Mouse (Mus musculus) hindbrain, embryonic 16.5 days (tissue): ENCODE results near the gene Oas2. TPM values are rescaled to one million over a fixed set of nuclear protein-coding genes. Genes with fewer than 3 reads are reported as not detected.
"Not testable (repeated sequence)": the region's sequence is repeated elsewhere in the genome, so short reads cannot be mapped to it uniquely, and the experiment has no call there.

ENCODE experiments used
- ATAC-seq: fragments of 200-750 bp; cut with Nextera tagmentation; 2 replicates; pipeline ENCODE4 v1.8.0; 2017; ENCODE audit warnings: moderate TSS enrichment, moderate library complexity
- H3K27ac ChIP-seq: fragments of 300-500 bp; sonication (generic); 2 replicates; pipeline ENCODE4 v1.5.1; 2014; ENCODE audit warnings: low read depth, mild to moderate bottlenecking, control low read depth, low read length, moderate library complexity
- H3K27me3 ChIP-seq: fragments of 300-500 bp; sonication (generic); replicated peaks from 2 replicates; pipeline ENCODE4 v1.6.1; 2014; ENCODE audit warnings: low read length; ENCODE audit not compliant: control insufficient read depth, insufficient read depth
- H3K36me3 ChIP-seq: fragments of 300-500 bp; sonication (generic); 2 replicates; pipeline ENCODE4 v1.6.1; 2014; ENCODE audit warnings: mild to moderate bottlenecking, low read length, moderate library complexity, mixed read lengths; ENCODE audit not compliant: control insufficient read depth, insufficient read depth
- H3K4me1 ChIP-seq: fragments of 300-500 bp; sonication (generic); 2 replicates; pipeline ENCODE4 v1.6.1; 2014; ENCODE audit warnings: low read depth, low read length; ENCODE audit not compliant: control insufficient read depth, insufficient read depth
- H3K4me2 ChIP-seq: fragments of 300-500 bp; sonication (generic); 2 replicates; pipeline ENCODE4 v1.6.1; 2014; ENCODE audit warnings: mild to moderate bottlenecking, low read length, control low read depth, moderate library complexity
- H3K4me3 ChIP-seq: fragments of 300-500 bp; sonication (generic); 2 replicates; pipeline ENCODE4 v1.5.1; 2014; ENCODE audit warnings: mild to moderate bottlenecking, low read length, control low read depth, moderate library complexity
- H3K9ac ChIP-seq: fragments of 300-500 bp; sonication (generic); 2 replicates; pipeline ENCODE4 v1.6.1; 2014; ENCODE audit warnings: low read depth, mild to moderate bottlenecking, control low read depth, low read length, moderate library complexity
- H3K9me3 ChIP-seq: fragments of 300-500 bp; sonication (generic); 2 replicates; pipeline ENCODE4 v1.6.1; 2014; ENCODE audit warnings: mild to moderate bottlenecking, low read length, moderate library complexity; ENCODE audit not compliant: control insufficient read depth
- WGBS: fragments of 180-500 bp; shearing (Covaris S2); extraction: QIAGEN DNeasy Blood & Tissue Kit; methylation state at CpG from one replicate; pipeline ENCODE4 v1.1.7; 2014; 5-methylcytosine and 5-hydroxymethylcytosine counted together
- polyA plus RNA-seq: library from polyadenylated mRNA; unstranded; fragments of >200 nt; fragmentation: Nextera tagmentation; extraction: Ambion mirVana; gene quantifications from 2 replicates; pipeline ENCODE4 v1.2.1, GENCODE M21; 2015

The Oas2 gene
- polyA plus RNA-seq: 0.19 and 0.43 TPM in 2 replicates

DNA sequence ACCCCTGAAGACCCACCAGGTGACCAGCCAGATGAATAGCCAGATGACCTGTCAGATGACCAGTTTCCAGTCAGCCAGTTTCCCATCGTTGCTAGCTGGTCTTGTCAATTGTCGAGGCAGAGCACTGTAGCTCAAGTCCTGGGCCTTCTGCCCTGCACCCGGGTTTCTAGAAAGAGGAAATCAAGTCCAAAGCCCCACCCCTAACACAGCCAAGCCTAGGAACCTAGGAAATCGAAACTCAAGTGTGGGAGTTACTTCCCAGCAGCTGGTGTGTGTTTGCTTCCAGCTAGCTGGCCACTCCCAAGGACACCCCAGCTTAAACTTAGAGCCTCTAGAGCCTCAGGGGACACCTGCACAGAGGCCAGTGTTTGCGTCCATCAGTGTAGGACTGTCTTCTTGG is at the start of gene Oas2:
Gene Oas2 (minus strand): TSS at position 166 of the 400 bp plus-strand sequence.
- peaks cover 2% of the 10 kb centered on the region; the same call in 1 of the 2 replicates for H3K4me1 ChIP-seq
- WGBS: 65% methylated on average over 5 of the region's 5 CpGs
- H3K4me3 ChIP-seq: no peak within 1 kb of the TSS
- no peak within 1 kb of the TSS for H3K4me2 ChIP-seq
- no peaks in the 10 kb centered on the region for H3K36me3 ChIP-seq
- no peaks in the 10 kb centered on the region for H3K27me3 ChIP-seq
- H3K9me3 ChIP-seq: no peaks in the 10 kb centered on the region
- H3K9ac ChIP-seq: no peak within 1 kb of the TSS
- H3K27ac ChIP-seq: no peak within 1 kb of the TSS
- no peak for ATAC-seq

DNA sequence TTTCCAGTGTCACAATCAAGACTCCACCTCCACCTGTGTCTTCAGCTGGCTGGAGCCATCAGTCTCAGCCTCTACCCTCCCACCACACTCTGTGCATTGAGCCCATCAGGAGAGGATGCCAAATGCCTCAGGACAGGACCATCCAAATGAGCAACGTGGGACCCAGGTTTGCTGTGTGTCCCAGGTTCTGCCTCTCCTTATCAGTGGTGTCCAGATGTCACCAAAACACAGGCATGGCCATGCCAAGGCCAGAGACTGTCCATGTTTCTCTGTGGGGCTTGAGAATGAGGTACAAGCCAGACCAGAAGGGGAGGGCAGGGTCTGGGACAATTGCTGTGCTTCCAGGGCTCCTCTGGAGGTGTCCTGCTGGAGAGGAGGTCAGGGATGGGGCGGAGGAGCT is 49.3 kb upstream of the Oas2 start:
- WGBS: 50% methylated on average over 1 of the region's 2 CpGs

DNA sequence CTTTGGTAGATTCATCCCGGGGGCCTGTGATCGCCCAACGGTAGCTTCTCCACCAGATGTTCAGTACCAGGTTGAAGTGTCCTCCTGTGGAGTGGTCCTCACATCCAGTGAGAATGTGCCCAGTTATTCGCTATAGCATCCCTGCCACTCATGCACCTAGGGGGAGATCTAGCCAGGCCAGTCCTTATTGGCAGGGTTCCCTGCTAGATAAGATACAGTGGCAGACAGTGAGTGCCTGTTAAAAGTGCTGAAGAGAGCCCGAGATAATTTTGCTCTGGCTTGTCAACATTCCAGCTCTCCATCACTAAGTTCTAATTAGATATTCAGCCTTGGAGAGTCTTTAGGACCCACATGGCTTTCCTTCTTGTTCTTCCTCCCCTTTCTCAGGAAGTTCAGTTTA is 48.5 kb upstream of the Oas2 start:
- not testable (repeated sequence) for H3K36me3 ChIP-seq, H3K4me2 ChIP-seq, ATAC-seq, H3K27ac ChIP-seq, H3K27me3 ChIP-seq, H3K9me3 ChIP-seq, H3K9ac ChIP-seq, H3K4me3 ChIP-seq, H3K4me1 ChIP-seq
- WGBS: 83% methylated on average over 5 of the region's 5 CpGs

More for the DNA sequence above, 49.3 kb upstream of the Oas2 start:
- H3K4me3 ChIP-seq, H3K36me3 ChIP-seq, H3K27me3 ChIP-seq, H3K4me1 ChIP-seq, H3K4me2 ChIP-seq, H3K27ac ChIP-seq, H3K9ac ChIP-seq, H3K9me3 ChIP-seq, ATAC-seq: not testable (repeated sequence)

DNA sequence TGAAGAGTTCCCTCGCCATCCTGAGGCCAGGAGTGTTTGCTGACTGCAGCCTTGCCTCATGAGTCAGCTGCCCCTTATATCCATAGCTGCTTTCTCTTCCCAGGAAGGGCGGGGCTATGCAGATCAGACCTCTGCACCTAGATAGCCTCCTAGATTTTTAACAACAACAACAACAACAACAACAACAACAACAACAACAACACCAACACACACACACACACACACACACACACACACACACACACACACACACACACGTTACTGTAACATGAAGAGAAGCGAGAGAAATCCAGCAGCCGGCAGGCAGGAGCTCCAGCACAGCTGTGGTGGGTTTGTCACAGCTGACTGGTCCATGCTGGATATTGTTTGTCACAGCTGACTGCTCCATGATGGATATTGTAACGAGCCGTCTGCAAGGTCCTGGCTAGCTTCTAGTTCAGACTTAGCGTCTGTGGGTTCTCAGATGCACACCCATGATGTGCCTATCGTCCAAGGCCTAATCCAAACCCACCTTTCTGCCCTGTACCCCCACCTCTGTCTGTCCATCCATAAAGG is 45.9 kb upstream of the Oas2 start, which contains the start of gene Oas1e:
Gene Oas1e (minus strand): TSS at position 51 of the 555 bp plus-strand sequence.
- not testable (repeated sequence) for ATAC-seq

DNA sequence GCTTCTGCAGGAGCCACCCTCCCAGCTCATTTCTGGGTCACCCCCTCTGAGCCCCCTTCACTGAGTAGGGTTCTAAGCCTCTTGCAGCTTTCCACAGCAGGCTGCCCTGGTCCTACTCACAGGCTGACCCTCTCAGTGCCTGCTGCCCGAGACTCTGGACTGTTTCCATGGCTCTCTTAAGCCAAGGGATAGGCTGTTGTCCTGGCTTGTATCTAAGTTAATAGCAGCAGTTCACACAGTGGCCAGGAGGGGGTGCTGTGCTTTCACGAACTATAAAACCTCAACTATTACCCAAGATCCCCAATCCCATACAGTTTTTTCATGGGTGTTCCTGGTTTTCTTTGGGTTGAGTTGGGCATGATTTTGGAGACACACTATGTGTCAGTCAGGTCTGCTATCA is 43.4 kb upstream of the Oas2 start:
- H3K27ac ChIP-seq: no peak overlapping the region
- WGBS: 42% methylated on average over 2 of the region's 2 CpGs
- no peaks in the 10 kb centered on the region for H3K27me3 ChIP-seq
- ATAC-seq: no peak
- H3K9ac ChIP-seq: no peak overlapping the region
- no peaks in the 10 kb centered on the region for H3K9me3 ChIP-seq
- H3K4me1 ChIP-seq: no peaks in the 10 kb centered on the region
- H3K4me3 ChIP-seq: no peak overlapping the region
- no peaks in the 10 kb centered on the region for H3K36me3 ChIP-seq
- no peak overlapping the region for H3K4me2 ChIP-seq

More for the DNA sequence above, 45.9 kb upstream of the Oas2 start, which contains the start of gene Oas1e:
- 54% methylated on average over 9 of the region's 9 CpGs for WGBS
- not testable (repeated sequence) for H3K9me3 ChIP-seq, H3K27ac ChIP-seq, H3K4me3 ChIP-seq, H3K27me3 ChIP-seq, H3K36me3 ChIP-seq, H3K4me1 ChIP-seq, H3K9ac ChIP-seq, H3K4me2 ChIP-seq

DNA sequence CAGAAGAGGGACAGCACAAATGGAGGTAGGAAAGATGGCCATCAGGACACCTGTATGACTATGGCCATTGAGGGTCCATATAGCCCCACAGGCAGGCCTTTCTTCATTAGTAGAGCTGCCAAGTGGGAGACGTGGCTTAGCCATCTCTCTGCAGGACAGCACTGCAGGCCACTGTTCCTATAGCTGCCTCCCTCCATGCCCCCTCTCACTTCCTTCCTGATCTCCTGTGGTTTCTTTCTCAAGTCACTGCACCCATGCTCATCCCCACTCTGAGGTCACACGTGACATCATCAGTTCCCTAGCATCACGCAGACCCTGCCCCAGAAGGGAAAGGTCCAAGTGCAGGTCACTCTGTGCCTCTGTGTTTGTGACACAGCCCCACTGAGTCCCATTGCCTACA is 37.4 kb upstream of the Oas2 start:
- Histone ChIP-seq H3K9me3 (no peaks in the 10 kb centered on the region), H3K4me2 (no peak overlapping the region), H3K4me1 (no peaks in the 10 kb centered on the region), H3K27me3 (no peaks in the 10 kb centered on the region), H3K27ac (no peak overlapping the region), H3K4me3 (no peak overlapping the region), H3K36me3 (no peaks in the 10 kb centered on the region), H3K9ac (no peak overlapping the region)
- ATAC-seq: no peak
- 66% methylated on average over 3 of the region's 3 CpGs for WGBS

DNA sequence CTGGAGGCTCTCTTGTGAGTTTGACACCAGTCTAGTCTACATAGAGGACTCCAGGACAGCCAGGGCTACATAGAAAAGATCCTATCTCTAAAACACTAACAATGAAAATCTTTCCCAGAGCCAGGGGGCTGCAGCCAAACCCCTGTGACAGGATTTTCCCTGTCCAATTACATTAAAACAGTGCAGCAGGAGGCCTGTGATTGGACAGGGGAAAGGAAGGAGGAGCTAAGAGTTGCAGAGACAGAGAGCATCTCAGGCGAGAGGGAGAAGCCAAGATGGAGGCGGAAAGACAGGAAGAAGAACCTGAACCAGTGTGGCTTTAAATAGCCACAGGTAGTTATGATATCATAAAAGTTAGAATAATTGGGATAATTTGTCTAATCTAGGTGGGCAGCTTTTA is 32.8 kb upstream of the Oas2 start:
- WGBS: 74% methylated on average over 2 of the region's 2 CpGs
- ATAC-seq: no peak
- no peak overlapping the region for H3K4me2 ChIP-seq

DNA sequence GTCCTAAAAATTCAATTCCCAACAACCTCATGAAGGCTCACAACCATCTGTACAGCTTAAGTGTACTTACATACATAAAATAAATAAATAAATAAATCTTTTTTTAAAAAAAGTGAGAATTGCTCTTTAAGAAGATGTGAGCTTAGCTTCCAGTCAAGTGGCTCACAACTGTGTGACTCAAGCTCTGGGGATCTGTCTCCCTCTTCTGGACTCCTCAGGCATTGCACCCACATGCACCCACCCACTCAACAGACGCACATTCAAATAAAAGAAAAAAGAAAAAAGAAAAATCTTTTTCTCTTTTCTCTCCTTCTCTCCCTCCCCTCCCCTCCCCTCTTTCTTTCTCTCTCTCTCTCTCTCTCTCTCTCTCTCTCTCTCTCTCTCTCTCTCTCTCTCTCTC is 32.0 kb upstream of the Oas2 start:
- no peaks in the 10 kb centered on the region for H3K27me3 ChIP-seq
- H3K9ac ChIP-seq: no peak overlapping the region
- no peaks in the 10 kb centered on the region for H3K9me3 ChIP-seq
- ATAC-seq: no peak
- H3K4me3 ChIP-seq: no peak overlapping the region
- no peaks in the 10 kb centered on the region for H3K4me1 ChIP-seq
- no peaks in the 10 kb centered on the region for H3K36me3 ChIP-seq
- WGBS: 80% methylated on average over 1 of the region's 1 CpGs
- H3K27ac ChIP-seq: no peak overlapping the region
- H3K4me2 ChIP-seq: no peak overlapping the region

More for the DNA sequence above, 32.8 kb upstream of the Oas2 start:
- Histone ChIP-seq H3K4me3 (no peak overlapping the region), H3K4me1 (no peaks in the 10 kb centered on the region), H3K9me3 (no peaks in the 10 kb centered on the region), H3K36me3 (no peaks in the 10 kb centered on the region), H3K27me3 (no peaks in the 10 kb centered on the region), H3K27ac (no peak overlapping the region), H3K9ac (no peak overlapping the region)

DNA sequence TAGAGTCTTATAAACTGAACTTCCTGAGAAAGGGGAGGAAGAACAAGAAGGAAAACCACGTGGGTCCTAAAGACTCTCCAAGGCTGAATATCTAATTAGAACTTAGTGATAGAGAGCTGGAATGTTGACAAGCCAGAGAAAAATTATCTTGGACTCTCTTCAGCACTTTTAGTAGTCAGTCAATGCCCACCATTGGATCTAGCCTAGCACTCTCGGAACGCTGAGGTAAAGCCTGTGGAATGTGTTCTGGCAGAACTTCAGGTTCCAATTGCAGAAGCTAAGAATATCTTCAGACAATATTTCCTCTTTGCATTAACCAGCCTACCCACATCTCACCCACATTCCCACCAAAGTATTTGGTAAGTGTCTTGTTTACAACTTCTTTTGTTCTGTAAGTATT is 30.3 kb upstream of the Oas2 start:
- no peak overlapping the region for H3K9ac ChIP-seq
- no peak overlapping the region for H3K4me3 ChIP-seq
- H3K27me3 ChIP-seq: no peaks in the 10 kb centered on the region
- H3K4me1 ChIP-seq: no peaks in the 10 kb centered on the region
- no peak overlapping the region for H3K27ac ChIP-seq
- ATAC-seq: no peak
- no peak overlapping the region for H3K4me2 ChIP-seq
- no peaks in the 10 kb centered on the region for H3K9me3 ChIP-seq
- no peaks in the 10 kb centered on the region for H3K36me3 ChIP-seq
- WGBS: 55% methylated on average over 3 of the region's 3 CpGs

DNA sequence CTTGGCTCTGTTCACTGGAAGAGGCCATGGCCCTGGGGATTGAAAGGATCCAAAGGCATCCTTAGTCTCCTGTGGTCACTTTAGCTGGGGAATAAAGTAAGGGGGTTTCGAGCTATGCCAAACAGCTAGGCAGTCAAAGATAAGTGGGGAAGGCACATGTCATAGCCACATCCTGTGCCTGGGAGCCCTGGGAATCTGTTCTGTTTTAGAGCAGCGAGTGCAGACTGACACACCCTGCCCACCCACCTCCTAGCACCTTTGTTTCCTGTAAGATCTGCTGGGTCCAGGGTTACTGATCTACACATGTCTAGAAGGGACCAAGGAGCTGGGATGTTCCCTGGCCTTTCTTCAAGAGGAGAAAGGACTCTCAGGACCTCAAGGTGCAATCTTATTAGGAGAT is 29.3 kb upstream of the Oas2 start:
- H3K4me1 ChIP-seq: no peaks in the 10 kb centered on the region
- no peaks in the 10 kb centered on the region for H3K27me3 ChIP-seq
- no peak for ATAC-seq
- 77% methylated on average over 2 of the region's 2 CpGs for WGBS
- no peak overlapping the region; the same call in 1 of the 2 replicates for H3K9ac ChIP-seq
- no peaks in the 10 kb centered on the region for H3K36me3 ChIP-seq
- no peak overlapping the region for H3K4me2 ChIP-seq
- no peaks in the 10 kb centered on the region for H3K9me3 ChIP-seq
- no peak overlapping the region for H3K4me3 ChIP-seq
- no peak overlapping the region for H3K27ac ChIP-seq
